Mouse (Mus musculus): ENCODE measurements around the gene Dbi. TPM values are rescaled to one million over a fixed set of nuclear protein-coding genes. Genes with fewer than 3 reads are reported as not detected.

The Dbi gene
- total and polyA plus RNA-seq, 3 experiments: 149 to 164 TPM; not detected in 1

DNA sequence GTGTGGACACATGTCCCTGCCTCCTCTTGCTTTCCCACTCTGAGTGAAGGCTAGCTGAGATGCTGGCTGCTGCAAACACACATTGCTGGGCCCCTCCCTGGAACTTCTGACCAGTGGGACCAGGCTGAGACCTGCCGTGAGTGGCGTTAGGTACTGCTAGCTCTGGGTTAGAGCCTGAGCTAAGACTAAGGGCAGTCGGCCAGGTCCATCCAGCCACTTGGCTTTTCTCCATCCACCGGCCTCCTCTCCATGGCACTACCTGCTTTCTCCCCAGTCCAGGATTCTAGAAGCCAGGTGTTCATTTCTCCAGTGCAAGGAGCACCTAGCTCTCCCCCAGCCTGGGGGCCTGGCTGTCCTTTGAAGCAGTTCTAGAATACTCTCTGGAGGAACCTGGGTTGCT, 45.9 kb downstream of the Dbi start (continued):
- TF ChIP-seq POLR2AphosphoS5 (IDR thresholded peaks at IDR 0.05; ENCODE audit: borderline replicate concordance, low read depth, low read length): no peak

DNA sequence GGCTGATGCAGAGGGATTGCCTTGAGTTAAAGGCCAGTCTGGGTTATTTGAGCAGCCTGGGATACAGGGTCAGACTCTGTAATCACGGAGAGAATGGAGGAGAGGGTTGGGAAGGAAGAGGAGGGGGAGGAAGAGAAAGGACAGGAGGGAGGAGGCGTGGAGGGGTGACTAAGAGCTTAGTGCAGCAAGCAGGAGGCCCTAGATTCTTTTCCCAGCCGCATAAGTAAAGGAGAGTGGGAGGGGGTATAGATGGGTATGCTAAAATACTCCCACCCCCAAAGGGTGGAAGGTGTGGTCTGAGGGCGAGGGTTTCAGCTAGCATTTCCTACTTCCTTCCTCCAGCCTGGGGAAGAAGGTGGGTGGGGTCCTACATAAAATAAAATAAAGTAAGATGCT, 46.6 kb downstream of the Dbi start:
- H3K27me3 ChIP-seq (ENCODE audit: control insufficient read depth in 1 of 2, insufficient read depth in 2 of 2, low read length in 2 of 2): no peaks in the 10 kb centered on the region
- peaks cover 0 to 7% of the 10 kb centered on the region in 2 experiments; a peak in 2 of 4 replicates for H3K4me1 ChIP-seq (ENCODE audit: control insufficient read depth in 1 of 2, insufficient read depth in 2 of 2, low read length in 2 of 2)
- peaks cover 0 to 3% of the 10 kb centered on the region in 2 experiments; a peak in 2 of 4 replicates for H3K36me3 ChIP-seq (ENCODE audit: control insufficient read depth in 1 of 2, insufficient read depth in 2 of 2, low read length in 2 of 2)
- TF ChIP-seq NELFE (IDR thresholded peaks at IDR 0.05; ENCODE audit: low read depth, low read length) (no peak), RCOR1 (IDR thresholded peaks at IDR 0.05; ENCODE audit: low read depth, low read length) (no peak), USF1 (IDR thresholded peaks at IDR 0.05; ENCODE audit: low read depth, low read length) (no peak), ELF1 (IDR thresholded peaks at IDR 0.05; ENCODE audit: low read depth, low read length) (no peak), ZMIZ1 (IDR thresholded peaks at IDR 0.05; ENCODE audit: low read depth, low read length) (no peak), SIN3A (IDR thresholded peaks at IDR 0.05; ENCODE audit: low read length) (no peak), BHLHE40 (IDR thresholded peaks at IDR 0.05; ENCODE audit: borderline replicate concordance, low read depth, low read length) (no peak), RAD21 (IDR thresholded peaks at IDR 0.05; ENCODE audit: low read depth, low read length) (no peak), GABPA (IDR thresholded peaks at IDR 0.05; ENCODE audit: low read depth, low read length) (no peak), MAZ (IDR thresholded peaks at IDR 0.05; ENCODE audit: low read depth, low read length) (no peak), MXI1 (IDR thresholded peaks at IDR 0.05; ENCODE audit: low read depth, low read length) (no peak)
- no peaks in the 10 kb centered on the region for H3K9me3 ChIP-seq (replicated peaks; ENCODE audit: insufficient read depth, low read length)
- H3K27ac ChIP-seq (ENCODE audit: control insufficient read depth, low read depth, low read length): no peak overlapping the region
- H3K9ac ChIP-seq (ENCODE audit: control insufficient read depth, low read depth, low read length, poor library complexity, severe bottlenecking): peak overlapping the region; percentile 38
- DNase-seq (ENCODE audit: low read depth, low spot score): peak; percentile 37
- no peaks in the 10 kb centered on the region; the same call in 1 of the 2 replicates for H3K79me2 ChIP-seq (ENCODE audit: control insufficient read depth, insufficient read depth, low read length, poor library complexity)
- H3K4me3 ChIP-seq (ENCODE audit: control insufficient read depth in 1 of 2, insufficient read depth in 1 of 2, low read depth in 2 of 2, low read length in 2 of 2): peak overlapping the region; percentile 27 to 56

DNA sequence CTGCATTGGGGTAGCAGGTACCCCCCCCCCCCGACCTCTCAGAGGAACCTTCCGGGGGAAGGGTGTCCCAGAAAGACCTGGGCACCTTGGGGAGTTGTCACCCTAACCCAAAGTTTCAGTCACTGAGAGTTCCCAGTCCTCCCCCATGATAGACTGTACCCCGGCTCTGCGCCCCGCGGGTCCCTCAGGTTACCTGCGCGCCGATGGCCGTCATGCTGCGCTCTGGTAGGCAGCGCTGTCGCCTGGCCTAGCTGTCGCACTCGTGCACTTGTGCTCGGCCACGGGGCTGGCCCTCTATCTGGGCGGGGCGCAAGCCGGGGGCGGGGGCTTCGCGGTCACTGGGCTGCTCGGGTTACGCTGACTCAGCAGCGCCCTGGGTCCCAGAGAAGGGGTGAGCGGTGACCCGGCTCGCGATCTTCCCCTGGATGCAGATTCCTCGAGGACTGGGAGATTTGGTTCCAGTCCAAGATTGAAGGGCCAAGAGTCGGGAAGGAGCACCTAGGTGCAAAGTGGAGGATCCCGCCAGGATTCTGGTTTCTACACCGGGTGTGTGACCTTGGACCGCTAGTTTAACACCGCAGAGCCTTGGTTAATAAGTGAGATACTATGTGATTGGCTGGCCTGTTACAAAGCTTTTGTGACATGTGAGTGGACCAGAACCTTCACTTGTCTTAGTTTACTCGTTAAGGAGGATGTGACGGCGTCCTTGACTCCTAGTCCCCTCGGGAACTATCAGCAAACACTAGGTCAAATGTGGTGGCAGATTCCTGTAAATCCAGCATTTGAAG, 47.2 kb downstream of the Dbi start, which contains the start of gene Tmem37:
Gene Tmem37 (minus strand): TSS at position 556 of the 788 bp plus-strand sequence.
- Histone ChIP-seq H3K4me3 (ENCODE audit: control insufficient read depth in 1 of 2, insufficient read depth in 1 of 2, low read depth in 2 of 2, low read length in 2 of 2) (peak within 1 kb of the TSS; percentile 27 to 56), H3K36me3 (ENCODE audit: control insufficient read depth in 1 of 2, insufficient read depth in 2 of 2, low read length in 2 of 2) (peaks cover 0 to 3% of the 10 kb centered on the region in 2 experiments; a peak in 2 of 4 replicates), H3K27ac (ENCODE audit: control insufficient read depth, low read depth, low read length) (no peak within 1 kb of the TSS), H3K9me3 (replicated peaks; ENCODE audit: insufficient read depth, low read length) (no peaks in the 10 kb centered on the region), H3K27me3 (ENCODE audit: control insufficient read depth in 1 of 2, insufficient read depth in 2 of 2, low read length in 2 of 2) (no peaks in the 10 kb centered on the region), H3K9ac (ENCODE audit: control insufficient read depth, low read depth, low read length, poor library complexity, severe bottlenecking) (peak within 1 kb of the TSS; percentile 69), H3K4me1 (ENCODE audit: control insufficient read depth in 1 of 2, insufficient read depth in 2 of 2, low read length in 2 of 2) (peaks cover 0 to 7% of the 10 kb centered on the region in 2 experiments; a peak in 2 of 4 replicates), H3K79me2 (ENCODE audit: control insufficient read depth, insufficient read depth, low read length, poor library complexity) (no peaks in the 10 kb centered on the region; the same call in 1 of the 2 replicates)
- DNase-seq (ENCODE audit: low read depth, low spot score): peak; percentile 78
- TF ChIP-seq POLR2AphosphoS5 (IDR thresholded peaks at IDR 0.05; ENCODE audit: borderline replicate concordance, low read depth, low read length): no peak
- TF ChIP-seq RAD21 (IDR thresholded peaks at IDR 0.05; ENCODE audit: low read depth, low read length): no peak
- no peak for TF ChIP-seq GABPA (IDR thresholded peaks at IDR 0.05; ENCODE audit: low read depth, low read length)
- no peak for TF ChIP-seq POLR2AphosphoS2 (IDR thresholded peaks at IDR 0.05; ENCODE audit: low read length)
- TF ChIP-seq TAL1 (IDR thresholded peaks at IDR 0.05; ENCODE audit: low read length): no peak
- TF ChIP-seq HCFC1 (IDR thresholded peaks at IDR 0.05; ENCODE audit: low read depth, low read length): peak; percentile 55; the same call in 1 of the 2 replicates
- TF ChIP-seq ETS1 (IDR thresholded peaks at IDR 0.05; ENCODE audit: low read depth, low read length): 0 out of 2 replicates have a peak, but pooled peaks have one; percentile 26
- no peak for TF ChIP-seq USF1 (IDR thresholded peaks at IDR 0.05; ENCODE audit: low read depth, low read length)
- TF ChIP-seq MYC (IDR thresholded peaks at IDR 0.05; ENCODE audit: low read depth, low read length): no peak
- TF ChIP-seq SMC3 (IDR thresholded peaks at IDR 0.05; ENCODE audit: low read depth, low read length): no peak
- TF ChIP-seq USF2 (IDR thresholded peaks at IDR 0.05; ENCODE audit: borderline replicate concordance in 1 of 2, insufficient read depth in 1 of 2, low read depth in 1 of 2, low read length in 2 of 2): no peak
- no peak for TF ChIP-seq CTCF (IDR thresholded peaks at IDR 0.05 in 2 of 3, conservative IDR thresholded peaks at IDR 0.05 in 1 of 3; ENCODE audit: control insufficient read depth in 1 of 3, insufficient read depth in 1 of 3, low read depth in 2 of 3, low read length in 3 of 3, poor library complexity in 1 of 3, severe bottlenecking in 1 of 3)
- TF ChIP-seq MEF2A (IDR thresholded peaks at IDR 0.05; ENCODE audit: extremely low read depth, insufficient replicate concordance, low read depth, low read length, poor library complexity, severe bottlenecking): no peak
- no peak for TF ChIP-seq ELF1 (IDR thresholded peaks at IDR 0.05; ENCODE audit: low read depth, low read length)
- TF ChIP-seq MAZ (IDR thresholded peaks at IDR 0.05; ENCODE audit: low read depth, low read length): peak; percentile 54; the same call in 1 of the 2 replicates
- no peak for TF ChIP-seq MXI1 (IDR thresholded peaks at IDR 0.05; ENCODE audit: low read depth, low read length)
- TF ChIP-seq GATA1 (IDR thresholded peaks at IDR 0.05; ENCODE audit: low read depth, low read length): no peak
- no peak for TF ChIP-seq KAT2A (conservative IDR thresholded peaks at IDR 0.05; ENCODE audit: low read depth, low read length)
- no peak for TF ChIP-seq JUND (IDR thresholded peaks at IDR 0.05; ENCODE audit: low read depth, low read length)
- peak; percentile 35; the same call in 1 of the 2 replicates for TF ChIP-seq NELFE (IDR thresholded peaks at IDR 0.05; ENCODE audit: low read depth, low read length)
- no peak for TF ChIP-seq ZNF384 (IDR thresholded peaks at IDR 0.05; ENCODE audit: low read depth, low read length)
- TF ChIP-seq POLR2A (IDR thresholded peaks at IDR 0.05; ENCODE audit: control insufficient read depth in 1 of 2, insufficient read depth in 1 of 2, low read depth in 1 of 2, low read length in 2 of 2, poor library complexity in 1 of 2): peak; percentile 50 to 53; a peak in 2 of 4 replicates
